Mouse (Mus musculus): ENCODE measurements around the gene Phf23. TPM values are rescaled to one million over a fixed set of nuclear protein-coding genes. Genes with fewer than 3 reads are reported as not detected.
A peak's percentile ranks its signal among the peaks of the same experiment; 100 is the strongest.

The Phf23 gene
- polyA plus RNA-seq, 1 experiment, result not detected

- TF ChIP-seq CTCF (IDR thresholded peaks at IDR 0.05; ENCODE audit: insufficient read depth, low read depth, low read length), result no peak
- no peak for TF ChIP-seq POLR2A (IDR thresholded peaks at IDR 0.05; ENCODE audit: insufficient read depth, low read depth, low read length)
- 39% methylated on average over 17 of the region's 17 CpGs for WGBS
- H3K4me1 ChIP-seq (ENCODE audit: control insufficient read depth, insufficient read depth, low read length), result peaks cover 14% of the 10 kb centered on the region; the same call in 1 of the 2 replicates
- no peak overlapping the region for H3K4me3 ChIP-seq (ENCODE audit: insufficient read depth, low read depth, low read length)
- no peak overlapping the region for H3K27ac ChIP-seq (ENCODE audit: insufficient read depth, low read depth, low read length)
Measured at GRCm38 (mm10) chr11:69966860-69967517, 28.6 kb upstream of the Phf23 start.

GRCm38 (mm10) chr11:69968793-69969192, 26.8 kb upstream of the Phf23 start:
- no peak overlapping the region for H3K27ac ChIP-seq (ENCODE audit: insufficient read depth, low read depth, low read length)
- TF ChIP-seq CTCF (IDR thresholded peaks at IDR 0.05; ENCODE audit: insufficient read depth, low read depth, low read length) (no peak), POLR2A (IDR thresholded peaks at IDR 0.05; ENCODE audit: insufficient read depth, low read depth, low read length) (no peak)
- H3K4me1 ChIP-seq (ENCODE audit: control insufficient read depth, insufficient read depth, low read length), result peaks cover 14% of the 10 kb centered on the region; the same call in 1 of the 2 replicates
- 89% methylated on average over 4 of the region's 4 CpGs for WGBS
- H3K4me3 ChIP-seq (ENCODE audit: insufficient read depth, low read depth, low read length), result no peak overlapping the region

GRCm38 (mm10) chr11:69970222-69970621, 25.4 kb upstream of the Phf23 start:
- Histone ChIP-seq H3K4me1 (ENCODE audit: control insufficient read depth, insufficient read depth, low read length) (peaks cover 12% of the 10 kb centered on the region; the same call in 1 of the 2 replicates), H3K4me3 (ENCODE audit: insufficient read depth, low read depth, low read length) (no peak overlapping the region), H3K27ac (ENCODE audit: insufficient read depth, low read depth, low read length) (no peak overlapping the region)
- no peak for TF ChIP-seq CTCF (IDR thresholded peaks at IDR 0.05; ENCODE audit: insufficient read depth, low read depth, low read length)
- no peak for TF ChIP-seq POLR2A (IDR thresholded peaks at IDR 0.05; ENCODE audit: insufficient read depth, low read depth, low read length)
- 86% methylated on average over 6 of the region's 6 CpGs for WGBS

GRCm38 (mm10) chr11:69970775-69971174, 24.8 kb upstream of the Phf23 start:
- H3K4me3 ChIP-seq (ENCODE audit: insufficient read depth, low read depth, low read length), result no peak overlapping the region
- H3K27ac ChIP-seq (ENCODE audit: insufficient read depth, low read depth, low read length), result no peak overlapping the region
- TF ChIP-seq POLR2A (IDR thresholded peaks at IDR 0.05; ENCODE audit: insufficient read depth, low read depth, low read length) (no peak), CTCF (IDR thresholded peaks at IDR 0.05; ENCODE audit: insufficient read depth, low read depth, low read length) (no peak)
- peaks cover 10% of the 10 kb centered on the region; the same call in 1 of the 2 replicates for H3K4me1 ChIP-seq (ENCODE audit: control insufficient read depth, insufficient read depth, low read length)
- WGBS, result 75% methylated on average over 3 of the region's 3 CpGs

- Histone ChIP-seq H3K4me3 (ENCODE audit: insufficient read depth, low read depth, low read length) (no peak overlapping the region), H3K27ac (ENCODE audit: insufficient read depth, low read depth, low read length) (no peak overlapping the region), H3K4me1 (ENCODE audit: control insufficient read depth, insufficient read depth, low read length) (no peaks in the 10 kb centered on the region)
- 95% methylated on average over 2 of the region's 2 CpGs for WGBS
- TF ChIP-seq POLR2A (IDR thresholded peaks at IDR 0.05; ENCODE audit: insufficient read depth, low read depth, low read length) (no peak), CTCF (IDR thresholded peaks at IDR 0.05; ENCODE audit: insufficient read depth, low read depth, low read length) (no peak)
Measured at GRCm38 (mm10) chr11:69974907-69975306, 20.7 kb upstream of the Phf23 start.

- H3K4me1 ChIP-seq (ENCODE audit: control insufficient read depth, insufficient read depth, low read length), result no peaks in the 10 kb centered on the region
- 85% methylated on average over 4 of the region's 4 CpGs for WGBS
- H3K27ac ChIP-seq (ENCODE audit: insufficient read depth, low read depth, low read length), result no peak overlapping the region
- TF ChIP-seq CTCF (IDR thresholded peaks at IDR 0.05; ENCODE audit: insufficient read depth, low read depth, low read length) (no peak), POLR2A (IDR thresholded peaks at IDR 0.05; ENCODE audit: insufficient read depth, low read depth, low read length) (no peak)
- H3K4me3 ChIP-seq (ENCODE audit: insufficient read depth, low read depth, low read length), result no peak overlapping the region
Measured at GRCm38 (mm10) chr11:69976271-69976670, 19.3 kb upstream of the Phf23 start.

GRCm38 (mm10) chr11:69979827-69980195, 15.8 kb upstream of the Phf23 start:
- TF ChIP-seq POLR2A (IDR thresholded peaks at IDR 0.05; ENCODE audit: insufficient read depth, low read depth, low read length) (no peak), CTCF (IDR thresholded peaks at IDR 0.05; ENCODE audit: insufficient read depth, low read depth, low read length) (no peak)
- WGBS, result 1% methylated on average over 16 of the region's 16 CpGs
- Histone ChIP-seq H3K4me1 (ENCODE audit: control insufficient read depth, insufficient read depth, low read length) (peaks cover 9% of the 10 kb centered on the region), H3K4me3 (ENCODE audit: insufficient read depth, low read depth, low read length) (peak overlapping the region; percentile 69), H3K27ac (ENCODE audit: insufficient read depth, low read depth, low read length) (peak overlapping the region; percentile 98; the same call in 1 of the 2 replicates)

GRCm38 (mm10) chr11:69980196-69981140, 15.1 kb upstream of the Phf23 start:
- H3K4me1 ChIP-seq (ENCODE audit: control insufficient read depth, insufficient read depth, low read length), result peaks cover 9% of the 10 kb centered on the region
- 1% methylated on average over 56 of the region's 60 CpGs for WGBS
- TF ChIP-seq CTCF (IDR thresholded peaks at IDR 0.05; ENCODE audit: insufficient read depth, low read depth, low read length), result no peak
- TF ChIP-seq POLR2A (IDR thresholded peaks at IDR 0.05; ENCODE audit: insufficient read depth, low read depth, low read length), result peak; percentile 47; the same call in 1 of the 2 replicates

More at GRCm38 (mm10) chr11:69980196-69981140, 15.1 kb upstream of the Phf23 start:
- Histone ChIP-seq H3K4me3 (ENCODE audit: insufficient read depth, low read depth, low read length) (peak overlapping the region; percentile 89), H3K27ac (ENCODE audit: insufficient read depth, low read depth, low read length) (peak overlapping the region; percentile 98)
